11 mouse cellular contexts compared by ENCODE assay signal in the genomic region with DNA sequence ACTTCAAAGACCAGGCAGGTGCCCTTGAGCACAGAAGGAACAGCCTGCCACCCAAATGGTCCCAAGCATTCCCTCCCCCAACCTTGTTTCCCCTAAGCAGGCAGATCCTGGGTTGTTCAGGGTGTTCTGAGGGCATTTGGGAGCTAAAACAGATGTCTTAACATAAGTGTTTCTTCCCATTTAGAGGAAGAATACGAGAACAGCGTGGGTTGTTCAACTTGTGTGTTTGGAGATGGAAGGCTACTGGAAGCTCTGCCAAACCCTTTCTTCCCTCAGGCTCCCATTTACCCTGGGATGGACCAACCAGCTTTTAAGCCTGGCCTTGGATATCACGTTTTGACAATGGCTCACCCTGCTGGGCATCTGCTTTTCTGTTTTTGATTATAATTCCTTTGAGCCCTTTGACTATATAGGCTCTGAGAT.
DNase-seq lines count a peak whose midpoint lies in the region; ATAC-seq lines count a peak whose summit lies in the region.
"Had no signal": no experiment of that assay in that cellular context is flagged by ENCODE, and none has a peak within 500 bp of the region (broad histone marks: within the 10 kb centered on the region; RNA-seq: fewer than 3 reads in every experiment).

No protein-coding gene starts in this region.

- no peaks in the 10 kb centered on the region for H3K36me3 ChIP-seq in hindbrain, embryonic 12.5 days
- no peaks in the 10 kb centered on the region for H3K36me3 ChIP-seq in hindbrain, embryonic 16.5 days (ENCODE audit: control insufficient read depth, insufficient read depth, low read length)
- no peaks in the 10 kb centered on the region for H3K36me3 ChIP-seq in forebrain, embryonic 14.5 days (ENCODE audit: control insufficient read depth, insufficient read depth, low read length)
- H3K36me3 ChIP-seq: G1E; hindbrain, embryonic 15.5 days had no signal

- H3K4me3 ChIP-seq in hindbrain, embryonic 12.5 days, result no peak overlapping the region
- no peak overlapping the region for H3K4me3 ChIP-seq in hindbrain, embryonic 16.5 days (ENCODE audit: low read length)
- no peak overlapping the region for H3K4me3 ChIP-seq in forebrain, embryonic 14.5 days (ENCODE audit: low read depth, low read length)
- H3K4me3 ChIP-seq: hindbrain, embryonic 15.5 days had no signal

- peak; percentile 25 for DNase-seq in right cerebral cortex, adult 18-20 months
- no peak for DNase-seq in right cerebral cortex, postnatal 4 days
- peak; percentile 33 for DNase-seq in forebrain, embryonic 14.5 days (ENCODE audit: low spot score)
- DNase-seq in urinary bladder, adult 2 months (ENCODE audit: low spot score), result no peak
- DNase-seq in urinary bladder, postnatal 4 days (ENCODE audit: low spot score in 2 of 2), result no peak
- DNase-seq: thymus, postnatal 4 days had no signal

- no peaks in the 10 kb centered on the region for H3K27me3 ChIP-seq in hindbrain, embryonic 12.5 days
- H3K27me3 ChIP-seq in hindbrain, embryonic 16.5 days (replicated peaks; ENCODE audit: control insufficient read depth, insufficient read depth, low read length), result no peaks in the 10 kb centered on the region
- no peaks in the 10 kb centered on the region for H3K27me3 ChIP-seq in forebrain, embryonic 14.5 days (replicated peaks; ENCODE audit: control insufficient read depth, insufficient read depth, low read length)
- H3K27me3 ChIP-seq: hindbrain, embryonic 15.5 days had no signal

- WGBS in hindbrain, embryonic 12.5 days, result 39% methylated on average over 3 of the region's 3 CpGs
- 35% methylated on average over 3 of the region's 3 CpGs for WGBS in hindbrain, embryonic 16.5 days
- 53% methylated on average over 3 of the region's 3 CpGs for WGBS in forebrain, embryonic 14.5 days

- H3K4me1 ChIP-seq in hindbrain, embryonic 12.5 days, result peaks cover 10% of the 10 kb centered on the region
- no peaks in the 10 kb centered on the region for H3K4me1 ChIP-seq in hindbrain, embryonic 16.5 days (ENCODE audit: control insufficient read depth, insufficient read depth, low read depth, low read length)
- peaks cover 11% of the 10 kb centered on the region for H3K4me1 ChIP-seq in forebrain, embryonic 14.5 days (ENCODE audit: control insufficient read depth, insufficient read depth, low read length)
- H3K4me1 ChIP-seq: hindbrain, embryonic 15.5 days had no signal

- H3K9ac ChIP-seq in hindbrain, embryonic 12.5 days, result no peak overlapping the region
- no peak overlapping the region for H3K9ac ChIP-seq in hindbrain, embryonic 16.5 days (ENCODE audit: low read depth, low read length)
- H3K9ac ChIP-seq in forebrain, embryonic 14.5 days (ENCODE audit: low read length), result no peak overlapping the region
- H3K9ac ChIP-seq: hindbrain, embryonic 15.5 days had no signal

- H3K9me3 ChIP-seq in hindbrain, embryonic 12.5 days (replicated peaks), result no peaks in the 10 kb centered on the region
- H3K9me3 ChIP-seq in hindbrain, embryonic 16.5 days (ENCODE audit: control insufficient read depth, low read length), result no peaks in the 10 kb centered on the region
- H3K9me3 ChIP-seq in forebrain, embryonic 14.5 days (replicated peaks; ENCODE audit: control insufficient read depth, low read length), result no peaks in the 10 kb centered on the region
- H3K9me3 ChIP-seq: hindbrain, embryonic 15.5 days had no signal

- no peak overlapping the region for H3K4me2 ChIP-seq in hindbrain, embryonic 12.5 days (replicated peaks)
- no peak overlapping the region for H3K4me2 ChIP-seq in hindbrain, embryonic 16.5 days (ENCODE audit: low read length)
- no peak overlapping the region for H3K4me2 ChIP-seq in forebrain, embryonic 14.5 days (ENCODE audit: low read length)
- H3K4me2 ChIP-seq: hindbrain, embryonic 15.5 days had no signal

- peak overlapping the region; percentile 52; the same call in 1 of the 2 replicates for H3K27ac ChIP-seq in hindbrain, embryonic 12.5 days
- no peak overlapping the region for H3K27ac ChIP-seq in hindbrain, embryonic 16.5 days (ENCODE audit: low read depth, low read length)
- no peak overlapping the region for H3K27ac ChIP-seq in forebrain, embryonic 14.5 days (ENCODE audit: low read depth, low read length)
- H3K27ac ChIP-seq: hindbrain, embryonic 15.5 days had no signal

- ATAC-seq in hindbrain, embryonic 12.5 days (ENCODE audit: low FRiP score), result peak; percentile 34; the same call in 1 of the 2 replicates
- no peak for ATAC-seq in hindbrain, embryonic 16.5 days
- peak; percentile 30; the same call in 1 of the 2 replicates for ATAC-seq in forebrain, embryonic 14.5 days
- ATAC-seq in megakaryocyte, adult 5-6 weeks (ENCODE audit: poor library complexity, severe bottlenecking), result no peak

Comparison
In these comparisons a context has a peak if more than half of its experiments do, and no peak if none do; other contexts are left out.
1. ATAC-seq: peak in hindbrain, embryonic 12.5 days (single experiment) and forebrain, embryonic 14.5 days (single experiment); none in hindbrain, embryonic 16.5 days (single experiment) and megakaryocyte, adult 5-6 weeks (single experiment).
2. DNase-seq: peak in right cerebral cortex, adult 18-20 months (single experiment) and forebrain, embryonic 14.5 days (single experiment); none in right cerebral cortex, postnatal 4 days (single experiment), urinary bladder, adult 2 months (single experiment) and urinary bladder, postnatal 4 days (0 of 2).